Mouse (Mus musculus) urinary bladder, postnatal 25 days (tissue): ENCODE data around the gene Dnaaf2.
"Not testable (repeated sequence)": the region's sequence is repeated elsewhere in the genome, so short reads cannot be mapped to it uniquely, and the experiment has no call there.

Source experiments
- DNase-seq: peaks from one replicate; pipeline ENCODE4 v3.0.0; 2022; ENCODE audit warnings: low spot score

Gene Dnaaf2

GRCm38 (mm10) chr12:69197378-69198163 lies 658 bp downstream of the Dnaaf2 start:
- DNase-seq, result peak; percentile 50

GRCm38 (mm10) chr12:69196444-69197377 lies 1.5 kb downstream of the Dnaaf2 start, which contains the start of gene Gm49383:
Gene Gm49383 (minus strand): TSS chr12:69197104.
- DNase-seq, result peak; percentile 66

GRCm38 (mm10) chr12:69192637-69193036 lies 5.6 kb downstream of the Dnaaf2 start:
- DNase-seq, result no peak

GRCm38 (mm10) chr12:69191396-69191795 lies 6.8 kb downstream of the Dnaaf2 start:
- no peak for DNase-seq

- no peak for DNase-seq
Observed at GRCm38 (mm10) chr12:69190522-69190921, 7.7 kb downstream of the Dnaaf2 start.

GRCm38 (mm10) chr12:69190074-69190473 lies 8.2 kb downstream of the Dnaaf2 start:
- DNase-seq, result no peak

- no peak for DNase-seq
Observed at GRCm38 (mm10) chr12:69186811-69187471, 11.3 kb downstream of the Dnaaf2 start.

GRCm38 (mm10) chr12:69185371-69185770 lies 12.9 kb downstream of the Dnaaf2 start:
- DNase-seq, result no peak

- DNase-seq, result peak; percentile 56
Observed at GRCm38 (mm10) chr12:69184342-69185295, 13.6 kb downstream of the Dnaaf2 start.

- DNase-seq, result peak; percentile 98
Observed at GRCm38 (mm10) chr12:69183583-69184308, 14.5 kb downstream of the Dnaaf2 start, which contains the start of the genes Rpl36al and Mgat2. Gene Rpl36al (minus strand): TSS chr12:69184083. Gene Mgat2 (plus strand): TSS chr12:69184157.

- DNase-seq, result no peak
Observed at GRCm38 (mm10) chr12:69181800-69182199, 16.4 kb downstream of the Dnaaf2 start.

GRCm38 (mm10) chr12:69179371-69179770 lies 18.9 kb downstream of the Dnaaf2 start:
- DNase-seq, result no peak

GRCm38 (mm10) chr12:69177526-69177925 lies 20.7 kb downstream of the Dnaaf2 start:
- no peak for DNase-seq

GRCm38 (mm10) chr12:69175975-69176374 lies 22.3 kb downstream of the Dnaaf2 start:
- no peak for DNase-seq

GRCm38 (mm10) chr12:69171307-69171706 lies 26.9 kb downstream of the Dnaaf2 start:
- no peak for DNase-seq

- peak; percentile 81 for DNase-seq
Observed at GRCm38 (mm10) chr12:69168461-69169106, 29.6 kb downstream of the Dnaaf2 start, which contains the start of gene Lrr1. Gene Lrr1 (plus strand): TSS chr12:69168814.

GRCm38 (mm10) chr12:69167656-69168460 lies 30.4 kb downstream of the Dnaaf2 start:
- no peak for DNase-seq

GRCm38 (mm10) chr12:69166861-69167581 lies 31.2 kb downstream of the Dnaaf2 start:
- DNase-seq, result not testable (repeated sequence)
